Mouse (Mus musculus): ENCODE measurements around the gene Mul1.

Mul1 gene

GRCm38 (mm10) chr4:138460910-138461309, 26.4 kb downstream of the Mul1 start:
- in situ Hi-C loops (cut with MboI) = no loop called here

DNA sequence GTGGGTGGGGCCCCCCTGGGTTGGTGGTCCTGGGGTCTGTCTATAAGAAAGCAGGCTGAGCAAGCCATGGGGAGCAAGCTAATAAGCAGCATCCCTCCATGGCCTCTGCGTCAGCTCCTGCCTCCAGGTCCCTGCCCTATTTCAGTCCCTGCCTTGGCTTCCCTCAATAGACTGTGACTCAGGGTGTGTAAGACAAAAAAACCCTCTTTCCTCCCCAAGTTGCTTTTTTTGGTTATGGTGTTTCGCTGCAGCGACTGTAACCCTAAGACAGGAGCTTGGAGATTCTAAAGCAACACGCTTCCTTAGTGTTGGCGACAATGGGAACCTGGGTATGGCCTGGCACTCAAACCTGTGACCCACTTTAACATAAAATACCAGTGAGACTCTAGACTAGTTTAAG, 27.0 kb downstream of the Mul1 start:
- in situ Hi-C loops (cut with MboI) = no loop called here

- in situ Hi-C loops (cut with MboI) = no loop called here
Measured at GRCm38 (mm10) chr4:138462971-138463831, 28.7 kb downstream of the Mul1 start.

GRCm38 (mm10) chr4:138463832-138464487, 29.5 kb downstream of the Mul1 start:
- in situ Hi-C loops (cut with MboI) = no loop called here

GRCm38 (mm10) chr4:138464667-138465353, 30.3 kb downstream of the Mul1 start:
- in situ Hi-C loops (cut with MboI) = loop anchor here (5.0 kb wide), 1 partner anchor 97 kb away; no protein-coding TSS in a partner anchor

GRCm38 (mm10) chr4:138465446-138465845, 31.0 kb downstream of the Mul1 start:
- in situ Hi-C loops (cut with MboI) = loop anchor here (5.0 kb wide), 1 partner anchor 97 kb away; no protein-coding TSS in a partner anchor

DNA sequence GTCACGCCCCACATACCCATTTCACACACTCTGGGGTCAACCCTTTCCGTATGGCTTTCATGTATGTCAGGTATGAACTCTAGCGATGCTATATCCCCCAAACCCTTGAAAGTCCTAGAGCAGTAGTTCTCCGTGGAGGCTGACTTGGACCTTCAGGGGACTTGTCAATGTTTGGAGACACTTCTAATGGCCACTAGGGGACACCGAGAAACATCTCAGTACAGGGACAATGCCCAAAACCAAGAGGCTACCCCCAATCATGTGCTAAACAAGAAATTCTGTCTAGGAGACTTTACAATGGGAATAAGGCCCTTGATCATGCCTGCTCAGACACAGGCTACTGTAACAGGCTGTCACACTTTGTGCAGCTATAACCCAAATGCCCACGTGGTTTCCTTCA, 32.2 kb downstream of the Mul1 start:
- in situ Hi-C loops (cut with MboI) = loop anchor here (5.0 kb wide), 1 partner anchor 96 kb away; no protein-coding TSS in a partner anchor

DNA sequence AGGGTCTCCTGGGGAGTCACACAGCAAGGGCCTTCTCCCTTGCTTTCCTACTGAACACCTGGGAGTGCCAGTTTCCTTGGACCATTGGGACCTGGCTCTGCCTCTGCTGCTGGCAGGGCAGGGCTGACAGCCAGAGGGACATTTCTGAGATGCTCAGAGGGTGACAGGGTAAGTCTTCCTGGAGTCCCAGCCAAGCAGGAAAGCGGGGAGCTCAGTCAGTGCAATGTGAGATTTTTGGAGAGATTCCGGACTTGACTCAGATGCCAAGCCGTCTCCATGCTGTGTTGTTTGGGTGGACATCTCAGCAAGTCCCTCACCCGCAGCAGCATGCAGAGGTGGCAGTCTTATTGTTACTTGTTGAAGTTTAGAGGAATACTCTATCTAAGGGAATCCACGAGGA, 33.0 kb downstream of the Mul1 start:
- in situ Hi-C loops (cut with MboI) = loop anchor here (5.0 kb wide), 1 partner anchor 95 kb away; no protein-coding TSS in a partner anchor

- in situ Hi-C loops (cut with MboI) = loop anchor here (5.0 kb wide), 1 partner anchor 93 kb away; no protein-coding TSS in a partner anchor
Measured at GRCm38 (mm10) chr4:138469080-138469479, 34.6 kb downstream of the Mul1 start.

GRCm38 (mm10) chr4:138471241-138471640, 36.8 kb downstream of the Mul1 start:
- in situ Hi-C loops (cut with MboI) = no loop called here

- in situ Hi-C loops (cut with MboI) = no loop called here
Measured at GRCm38 (mm10) chr4:138479595-138479994, 45.1 kb downstream of the Mul1 start.

- in situ Hi-C loops (cut with MboI) = no loop called here
Measured at GRCm38 (mm10) chr4:138480962-138481361, 46.5 kb downstream of the Mul1 start.

GRCm38 (mm10) chr4:138482721-138483120, 48.2 kb downstream of the Mul1 start:
- in situ Hi-C loops (cut with MboI) = no loop called here

DNA sequence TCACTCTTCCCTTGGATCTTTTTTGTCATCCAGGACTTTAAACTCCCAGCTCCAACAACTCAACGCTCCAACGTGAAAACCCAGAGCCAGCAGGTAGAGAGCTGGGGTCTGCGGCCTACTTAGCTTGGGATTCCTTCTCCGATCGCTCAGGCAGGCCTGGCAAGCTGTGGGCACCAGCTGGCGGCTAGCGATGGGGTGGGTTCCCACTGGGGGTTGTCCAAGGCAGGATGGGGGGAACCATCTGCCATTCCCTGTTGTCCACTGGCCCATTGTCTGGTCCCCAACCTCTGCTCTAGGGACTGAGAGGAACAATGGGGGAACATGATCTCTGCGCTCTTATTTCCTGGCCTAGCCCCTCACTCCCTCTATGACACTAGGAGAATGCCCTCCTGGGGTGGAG, 53.8 kb downstream of the Mul1 start:
- in situ Hi-C loops (cut with MboI) = no loop called here

GRCm38 (mm10) chr4:138491088-138491487, 56.6 kb downstream of the Mul1 start:
- in situ Hi-C loops (cut with MboI) = no loop called here

Measured in mature B cell (primary cell).